Mouse (Mus musculus): ENCODE measurements around the gene Kif3c.

GRCm38 (mm10) chr12:3436446-3436845, 71.5 kb downstream of the Kif3c start:
- TF ChIP-seq POLR2A (IDR thresholded peaks at IDR 0.05; ENCODE audit: low read depth, low read length) (no peak), CTCF (IDR thresholded peaks at IDR 0.05; ENCODE audit: extremely low read depth, insufficient read length, insufficient replicate concordance, low read depth, low read length) (no peak)
